Mouse (Mus musculus) 416B (cell line): ENCODE data around the gene Setd6.

ENCODE experiments used
- DNase-seq: peaks from one replicate; pipeline ENCODE4 v3.0.0; 2011; ENCODE audit warnings: low read depth

The Setd6 gene

GRCm38 (mm10) chr8:95715676-95716531 lies at the start of gene Setd6:
Gene Setd6, plus strand, starts transcription at chr8:95715881.
- peak; percentile 84 for DNase-seq

- DNase-seq = no peak
Measured at GRCm38 (mm10) chr8:95668163-95668958, 47.3 kb upstream of the Setd6 start.

DNA sequence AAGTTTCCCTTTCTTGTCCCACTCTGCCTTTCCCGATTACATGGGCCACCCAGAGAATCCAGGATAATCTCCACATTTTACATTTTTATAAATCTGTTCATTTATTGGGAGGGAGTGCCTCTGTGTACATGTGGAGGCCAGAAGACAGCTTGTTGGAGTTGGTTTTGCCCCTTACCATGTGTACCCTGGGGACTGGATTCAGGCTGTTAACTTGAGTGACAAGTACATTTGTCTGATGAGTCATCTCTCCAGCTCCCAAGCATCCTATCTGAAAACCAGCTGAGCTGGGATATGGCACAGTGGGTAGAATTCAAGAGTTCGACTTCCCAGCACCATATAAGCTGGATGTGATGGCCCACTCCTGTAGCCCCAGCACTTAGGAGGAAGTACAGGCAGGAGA lies 45.7 kb upstream of the Setd6 start:
- DNase-seq = no peak

GRCm38 (mm10) chr8:95671861-95672260 lies 43.8 kb upstream of the Setd6 start:
- DNase-seq = no peak

GRCm38 (mm10) chr8:95672811-95673210 lies 42.9 kb upstream of the Setd6 start:
- DNase-seq = peak; percentile 51

DNA sequence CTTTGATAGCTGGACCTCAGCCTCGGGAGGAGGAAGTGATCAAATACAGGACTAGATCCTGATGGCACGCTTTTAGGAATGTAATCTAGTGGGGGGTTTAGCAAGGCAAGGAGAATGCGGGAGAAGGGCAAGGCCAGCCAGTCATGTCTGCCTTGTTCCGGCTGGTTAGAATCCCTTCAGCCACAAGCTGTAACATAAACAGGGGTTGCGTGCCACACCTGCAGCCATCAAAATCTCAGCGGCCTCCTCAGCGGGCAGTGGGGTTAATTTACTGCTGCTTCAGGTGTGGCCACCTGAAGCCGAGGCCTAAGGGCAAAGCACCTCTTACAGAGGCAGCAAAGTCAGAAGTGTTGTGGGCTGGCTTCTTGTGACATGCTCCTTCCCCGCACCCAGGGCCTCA lies 39.0 kb upstream of the Setd6 start, which contains the start of gene Ndrg4:
Ndrg4 (plus strand) TSS at position 350 of the 400 bp plus-strand sequence.
- DNase-seq = no peak

- DNase-seq = no peak
Measured at GRCm38 (mm10) chr8:95677591-95678023, 38.1 kb upstream of the Setd6 start.

DNA sequence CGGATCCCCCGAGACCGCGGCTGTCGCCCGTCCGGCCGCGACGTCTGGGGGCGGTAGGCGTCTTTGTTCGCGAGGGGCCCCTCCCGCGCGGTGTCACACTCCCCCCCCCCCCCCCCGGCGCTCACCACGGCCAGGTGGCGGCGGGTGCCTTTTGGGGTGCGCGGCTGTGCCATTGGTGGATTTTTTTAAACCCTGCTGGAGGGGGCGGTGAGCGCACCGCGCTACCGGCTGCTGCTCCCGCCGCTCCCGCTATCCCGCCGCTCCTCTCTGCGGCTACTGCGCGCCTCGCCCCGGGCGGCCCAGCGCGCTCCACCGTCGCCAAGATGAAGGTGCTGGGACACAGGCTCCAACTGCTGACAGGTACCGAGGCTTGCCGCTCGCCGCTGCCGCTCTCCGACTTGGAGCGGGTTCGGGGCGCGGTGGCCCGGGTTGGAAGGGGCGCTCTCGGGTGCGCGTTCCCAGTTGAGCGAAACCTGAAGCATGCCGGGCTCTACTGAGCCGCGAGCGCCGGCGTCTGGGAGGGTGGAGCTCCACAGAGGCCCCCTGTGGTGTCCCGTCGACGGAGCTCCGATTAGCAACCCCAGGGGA lies 37.6 kb upstream of the Setd6 start:
- DNase-seq = no peak

- no peak for DNase-seq
Measured at GRCm38 (mm10) chr8:95688073-95688672, 27.5 kb upstream of the Setd6 start.

DNA sequence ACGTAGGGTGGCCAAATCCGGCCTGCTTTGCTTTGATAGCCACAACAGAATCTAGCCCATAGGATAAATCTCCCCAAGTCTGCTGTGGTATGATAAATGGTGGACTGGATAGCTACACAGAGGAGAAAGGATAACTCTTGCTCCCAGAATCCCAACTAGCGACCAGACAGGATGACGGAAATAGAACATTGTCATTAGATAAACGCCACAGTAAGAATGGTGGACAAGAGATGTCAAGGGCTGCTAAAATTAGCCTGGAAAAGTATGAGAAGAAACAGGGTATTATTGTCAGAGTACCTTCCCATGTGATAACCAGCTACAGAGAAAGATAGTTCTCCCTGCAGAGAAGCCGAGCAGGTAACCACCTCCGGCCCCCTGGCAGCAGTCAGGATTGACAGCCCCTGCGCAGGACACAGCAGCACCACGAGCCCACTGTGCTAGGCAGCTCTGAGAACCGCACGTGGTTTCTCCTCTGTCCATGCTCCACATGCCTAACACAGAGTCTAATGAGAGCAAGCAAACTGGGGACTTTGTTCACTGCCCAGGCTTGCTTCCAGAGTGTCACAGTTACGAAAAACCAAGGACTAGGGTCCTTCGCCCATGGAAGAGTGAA lies 24.6 kb upstream of the Setd6 start:
- no peak for DNase-seq

DNA sequence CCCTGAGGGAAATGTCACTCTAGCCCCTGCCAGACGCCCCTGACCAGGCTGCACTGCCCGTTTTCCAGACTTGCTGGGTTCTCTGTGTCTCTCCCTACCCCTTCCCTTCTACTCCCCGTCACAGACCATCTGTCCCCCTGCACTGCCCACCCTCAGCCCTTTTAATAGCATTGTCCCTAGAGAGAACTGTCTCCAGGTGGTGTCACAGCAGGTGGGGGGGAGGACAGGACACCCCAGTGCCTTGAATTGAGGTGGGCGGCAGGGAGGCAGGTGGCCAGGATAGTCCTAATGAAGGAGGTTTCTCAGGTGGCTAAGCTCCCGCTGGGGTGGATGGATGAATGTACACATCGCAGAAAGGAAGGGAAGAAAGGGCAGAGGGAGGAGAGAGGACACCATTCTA lies 21.1 kb upstream of the Setd6 start:
- DNase-seq = no peak

GRCm38 (mm10) chr8:95696661-95697060 lies 19.0 kb upstream of the Setd6 start:
- no peak for DNase-seq

DNA sequence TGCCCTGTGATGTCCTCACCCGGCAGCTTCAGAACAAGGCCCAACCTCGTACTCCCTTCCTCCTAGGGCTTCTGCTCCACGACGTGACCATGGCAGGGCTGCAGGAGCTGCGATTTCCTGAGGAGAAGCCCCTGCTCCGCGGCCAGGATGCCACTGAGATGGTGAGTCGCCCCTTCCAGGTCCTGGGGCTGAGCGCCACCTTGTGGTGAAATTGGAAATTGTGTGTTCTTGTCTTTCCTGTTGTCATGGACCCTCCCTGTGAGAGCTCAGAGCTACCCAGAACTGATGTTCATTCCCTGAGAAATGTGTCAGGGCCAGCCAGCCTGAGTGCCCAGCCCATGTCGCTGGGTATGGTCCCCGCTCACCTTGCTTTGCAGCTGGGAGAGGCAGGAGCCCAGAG lies 18.6 kb upstream of the Setd6 start:
- peak; percentile 68 for DNase-seq

GRCm38 (mm10) chr8:95698179-95698578 lies 17.5 kb upstream of the Setd6 start:
- DNase-seq = peak; percentile 6

DNA sequence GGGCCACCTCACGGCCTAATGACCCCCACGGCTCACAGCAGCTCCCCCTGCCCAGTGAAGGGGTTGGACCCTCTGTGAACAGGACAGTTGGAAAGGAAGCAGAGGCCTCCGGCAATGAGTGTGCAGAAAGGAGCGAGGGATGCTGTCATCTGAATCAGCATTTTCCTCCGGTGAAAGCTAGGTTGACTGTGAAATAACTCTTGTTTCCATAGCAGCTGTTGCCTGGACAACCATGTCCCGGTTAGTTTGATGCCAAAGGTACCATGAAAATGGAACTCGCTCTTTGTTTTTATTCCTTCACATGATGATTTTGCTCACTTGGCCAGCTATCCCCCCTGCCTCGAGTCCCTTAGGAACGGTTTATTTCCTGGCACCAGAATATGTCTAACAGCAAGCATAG lies 15.4 kb upstream of the Setd6 start:
- peak; percentile 5 for DNase-seq

DNA sequence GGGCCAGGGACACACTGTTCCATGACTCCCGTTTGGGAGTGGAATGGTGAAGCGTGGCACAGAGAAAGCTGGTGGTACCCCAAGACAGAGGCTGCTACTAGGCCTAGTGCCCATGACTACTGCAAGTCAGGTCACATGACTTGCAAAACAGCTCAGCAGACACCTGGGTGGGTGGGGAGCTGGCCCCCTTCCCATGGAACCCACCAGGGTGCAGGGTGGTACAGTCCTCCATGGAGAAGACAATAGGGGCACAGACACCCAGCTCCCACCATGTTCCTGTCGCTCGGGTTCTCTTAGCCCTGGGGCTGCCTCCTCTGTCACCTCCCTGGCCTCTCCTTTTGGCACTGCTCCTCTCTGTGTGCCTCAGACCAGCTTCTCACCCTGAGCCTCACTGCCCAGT lies 13.9 kb upstream of the Setd6 start:
- no peak for DNase-seq

DNA sequence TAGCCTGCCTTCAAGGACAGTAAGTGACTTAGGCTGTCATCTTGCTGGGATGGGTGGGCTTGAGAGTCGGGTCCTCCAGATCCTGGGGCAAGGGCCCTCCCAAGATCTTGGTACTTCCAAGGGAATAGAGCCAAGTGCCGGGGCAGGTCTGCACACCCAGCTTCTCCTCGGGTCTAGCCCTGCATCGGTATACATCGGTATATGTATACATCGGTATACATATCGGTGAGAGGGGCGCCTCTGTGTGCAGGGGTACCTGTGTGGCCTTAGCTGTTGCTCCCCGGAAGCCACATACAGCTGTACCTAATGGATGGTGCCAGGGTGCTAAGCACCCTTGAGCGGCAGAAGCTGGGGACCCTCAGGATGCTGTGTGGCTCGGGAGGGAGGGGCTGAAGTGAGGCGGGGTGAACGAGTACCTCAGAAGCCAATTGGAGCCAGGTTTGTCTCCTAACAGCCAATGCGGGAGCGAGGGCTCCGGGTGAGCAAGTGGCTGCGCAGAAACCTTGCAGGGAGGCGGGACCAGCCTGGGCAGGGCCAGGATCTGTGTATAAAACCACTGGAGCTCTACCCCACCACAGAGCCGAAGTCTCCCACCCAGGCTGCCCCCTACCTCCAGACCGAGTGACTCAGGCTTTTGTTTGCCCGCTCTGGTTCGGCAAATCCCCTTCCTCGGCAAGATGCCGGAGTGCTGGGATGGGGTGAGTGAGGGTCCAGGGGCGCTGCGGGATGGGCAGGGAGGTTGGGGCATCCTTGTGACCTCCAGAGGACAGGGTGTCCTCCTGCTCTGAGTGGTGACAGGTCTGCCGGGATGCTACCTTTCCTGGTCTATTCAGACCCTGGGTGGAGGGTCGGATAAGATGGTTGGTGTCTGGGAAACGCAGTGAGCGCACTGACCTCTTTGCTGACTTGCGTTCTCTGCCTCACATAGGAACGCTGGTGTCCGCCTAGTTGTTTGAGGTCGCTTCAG lies 12.9 kb upstream of the Setd6 start:
- DNase-seq = no peak

DNA sequence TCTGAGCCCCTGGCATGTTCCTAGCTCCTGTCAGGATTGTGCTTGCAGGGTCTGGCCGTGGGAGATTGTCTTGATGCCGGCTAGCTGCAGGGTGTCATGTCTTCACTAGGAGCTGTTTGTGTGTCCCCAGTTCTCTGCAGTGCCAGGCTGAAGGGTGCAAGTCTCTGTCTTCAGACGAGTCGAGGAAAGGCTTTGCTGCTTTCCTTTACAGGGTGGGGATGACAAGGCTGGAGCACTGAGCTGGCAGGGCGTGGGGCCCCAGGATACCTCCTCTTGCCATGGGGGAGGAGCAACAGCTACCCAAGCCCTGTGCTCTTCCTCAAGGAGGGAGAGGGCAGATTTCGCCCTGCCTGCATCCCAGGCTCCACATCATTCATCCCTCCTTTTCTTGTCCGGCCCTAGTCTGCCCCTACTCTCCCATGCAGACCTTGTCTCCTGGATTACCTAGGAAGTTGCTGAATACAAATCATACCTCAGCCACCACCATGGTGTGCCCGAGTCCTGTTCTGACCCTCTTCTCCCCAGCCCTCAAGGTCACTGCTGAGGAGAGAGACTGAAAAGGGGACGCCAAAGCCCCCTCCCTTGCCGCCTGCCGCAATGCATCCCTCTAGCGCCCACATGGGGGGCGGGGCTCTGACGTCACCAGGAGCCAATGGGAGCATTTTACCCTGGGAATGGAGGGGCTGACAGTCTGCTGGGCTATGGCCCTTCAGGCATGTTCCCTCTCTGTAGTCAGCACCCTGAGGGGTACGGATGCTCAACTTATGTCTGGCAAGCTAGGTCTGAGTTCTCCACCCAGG lies 12.0 kb upstream of the Setd6 start:
- DNase-seq = no peak

DNA sequence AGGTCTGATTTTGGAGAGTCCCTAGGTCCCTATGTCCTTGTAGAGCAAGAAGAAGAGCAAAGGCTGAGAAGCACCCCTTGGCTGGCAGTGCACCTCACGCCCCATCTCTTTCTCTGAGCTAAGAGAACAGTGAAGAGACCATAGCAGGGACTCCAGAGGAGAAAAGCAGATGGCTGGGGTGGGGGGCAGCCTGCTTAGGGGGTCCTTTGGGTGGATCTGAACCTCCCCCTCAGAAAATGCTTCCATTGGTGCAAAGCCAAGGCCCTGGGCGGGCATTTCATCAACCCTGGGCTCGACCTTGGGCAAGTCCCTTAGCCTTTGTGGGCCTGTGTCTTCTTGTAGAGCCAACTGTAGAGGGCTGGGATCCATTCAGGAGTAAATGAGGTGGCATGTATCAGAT lies 11.1 kb upstream of the Setd6 start:
- no peak for DNase-seq

GRCm38 (mm10) chr8:95709579-95709978 lies 6.1 kb upstream of the Setd6 start:
- DNase-seq = no peak
